Mouse (Mus musculus): ENCODE results near the gene Sult5a1. TPM values are rescaled to one million over a fixed set of nuclear protein-coding genes. Genes with fewer than 3 reads are reported as not detected.

Gene Sult5a1
- total and polyA plus RNA-seq, 2 experiments from 2014 or later, result 2.2 to 2.8 TPM

GRCm38 (mm10) chr8:123138741-123139140 is 19.4 kb downstream of the Sult5a1 start:
- H3K9ac ChIP-seq (replicated peaks; ENCODE audit: low read length, poor library complexity, severe bottlenecking), result no peak overlapping the region
- no peaks in the 10 kb centered on the region for H3K36me3 ChIP-seq (ENCODE audit: insufficient read depth, low read length)
- no peaks in the 10 kb centered on the region for H3K27me3 ChIP-seq (ENCODE audit: insufficient read depth, low read length)

DNA sequence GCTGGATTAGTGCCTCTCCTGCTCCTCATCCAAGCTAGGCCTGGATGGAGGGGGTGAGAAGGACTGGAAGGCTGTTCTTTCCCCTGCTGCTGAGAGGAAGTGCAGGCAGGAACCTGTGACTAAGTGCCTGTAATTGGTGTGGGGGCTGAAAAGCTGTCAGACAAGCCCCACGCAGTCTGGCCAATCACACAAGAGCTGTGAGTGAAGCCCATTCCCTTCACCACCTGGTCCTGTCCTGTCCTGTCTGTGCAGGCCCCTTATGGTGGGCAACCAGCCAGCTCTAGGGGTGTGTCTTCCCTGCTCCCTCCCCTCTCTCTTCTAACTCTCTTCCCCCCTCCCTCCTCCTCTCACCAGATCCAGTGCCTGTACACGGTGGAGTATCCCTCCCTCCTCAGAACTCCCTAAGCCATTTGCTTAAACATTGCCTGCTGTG is 20.5 kb downstream of the Sult5a1 start:
- peak; percentile 79 for DNase-seq (ENCODE audit: low spot score)
- peak; percentile 43; the same call in 1 of the 2 replicates for ATAC-seq (ENCODE audit: low FRiP score)
- Histone ChIP-seq H3K27me3 (ENCODE audit: insufficient read depth, low read length) (no peaks in the 10 kb centered on the region), H3K4me1 (ENCODE audit: insufficient read depth, low read length) (peaks cover 11% of the 10 kb centered on the region; the same call in 1 of the 2 replicates), H3K4me3 (ENCODE audit: low read depth, low read length) (no peak overlapping the region), H3K4me2 (ENCODE audit: low read depth, low read length, poor library complexity, severe bottlenecking) (no peak overlapping the region), H3K9me3 (ENCODE audit: low read length) (no peaks in the 10 kb centered on the region), H3K27ac (ENCODE audit: low read depth, low read length) (no peak overlapping the region), H3K36me3 (ENCODE audit: insufficient read depth, low read length) (no peaks in the 10 kb centered on the region), H3K9ac (replicated peaks; ENCODE audit: low read length, poor library complexity, severe bottlenecking) (0 out of 2 replicates have a peak overlapping the region, but pooled peaks have one; percentile 8)
- no peak for TF ChIP-seq CTCF (IDR thresholded peaks at IDR 0.05)
- 14% methylated on average over 2 of the region's 2 CpGs for WGBS

More at GRCm38 (mm10) chr8:123138741-123139140, 19.4 kb downstream of the Sult5a1 start:
- H3K27ac ChIP-seq (ENCODE audit: low read depth, low read length), result no peak overlapping the region
- H3K4me2 ChIP-seq (ENCODE audit: low read depth, low read length, poor library complexity, severe bottlenecking), result no peak overlapping the region
- DNase-seq (ENCODE audit: low spot score), result no peak
- peaks cover 11% of the 10 kb centered on the region; the same call in 1 of the 2 replicates for H3K4me1 ChIP-seq (ENCODE audit: insufficient read depth, low read length)
- 77% methylated on average over 4 of the region's 4 CpGs for WGBS
- no peak for TF ChIP-seq CTCF (IDR thresholded peaks at IDR 0.05)
- ATAC-seq (ENCODE audit: low FRiP score), result no peak
- no peak overlapping the region for H3K4me3 ChIP-seq (ENCODE audit: low read depth, low read length)
- H3K9me3 ChIP-seq (ENCODE audit: low read length), result no peaks in the 10 kb centered on the region

DNA sequence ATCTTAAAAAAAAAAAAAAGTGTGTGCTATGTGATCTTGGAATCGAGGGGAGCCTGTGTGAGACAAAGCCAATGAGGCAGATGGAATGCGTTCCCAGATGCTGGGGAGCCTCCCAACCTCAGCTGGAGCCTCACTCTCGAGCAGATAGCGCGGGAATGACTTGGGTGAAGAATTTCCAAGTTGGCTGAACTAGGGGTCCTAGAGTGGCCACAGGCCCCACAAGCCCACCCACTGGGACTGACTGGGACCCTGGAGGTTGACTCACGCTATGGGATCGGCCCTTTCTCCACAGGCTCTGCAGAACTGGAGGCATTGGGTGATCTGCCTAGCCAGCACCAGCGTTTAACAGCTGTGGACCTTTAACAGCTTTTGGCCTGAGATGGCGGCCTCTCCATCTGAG is 21.8 kb downstream of the Sult5a1 start:
- 89% methylated on average over 9 of the region's 9 CpGs for WGBS
- ATAC-seq (ENCODE audit: low FRiP score), result no peak
- no peak overlapping the region for H3K4me3 ChIP-seq (ENCODE audit: low read depth, low read length)
- DNase-seq (ENCODE audit: low spot score), result no peak
- no peak for TF ChIP-seq CTCF (IDR thresholded peaks at IDR 0.05)
- no peak overlapping the region for H3K9ac ChIP-seq (replicated peaks; ENCODE audit: low read length, poor library complexity, severe bottlenecking)
- no peaks in the 10 kb centered on the region for H3K9me3 ChIP-seq (ENCODE audit: low read length)
- H3K27ac ChIP-seq (ENCODE audit: low read depth, low read length), result no peak overlapping the region
- no peak overlapping the region for H3K4me2 ChIP-seq (ENCODE audit: low read depth, low read length, poor library complexity, severe bottlenecking)
- H3K4me1 ChIP-seq (ENCODE audit: insufficient read depth, low read length), result peaks cover 11% of the 10 kb centered on the region; the same call in 1 of the 2 replicates
- H3K36me3 ChIP-seq (ENCODE audit: insufficient read depth, low read length), result no peaks in the 10 kb centered on the region
- H3K27me3 ChIP-seq (ENCODE audit: insufficient read depth, low read length), result no peaks in the 10 kb centered on the region

DNA sequence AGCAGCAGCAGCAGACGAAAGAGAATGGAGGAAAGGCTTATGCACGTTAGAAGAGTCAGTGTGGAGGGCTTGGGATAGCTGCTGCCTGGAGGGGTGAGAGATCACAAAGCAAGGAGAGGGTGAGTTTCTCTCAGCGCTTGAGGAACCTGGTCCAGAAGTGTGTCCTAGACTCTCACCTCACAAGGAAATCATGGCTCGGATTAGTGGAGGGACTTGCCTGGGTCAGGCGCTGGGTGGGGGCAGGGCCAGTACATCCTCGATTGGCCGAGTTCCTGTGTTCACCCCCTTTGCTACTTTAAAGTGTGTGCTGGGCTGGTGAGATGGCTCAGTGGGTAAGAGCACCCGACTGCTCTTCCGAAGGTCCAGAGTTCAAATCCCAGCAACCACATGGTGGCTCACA is 22.3 kb downstream of the Sult5a1 start:
- Histone ChIP-seq H3K4me3 (ENCODE audit: low read depth, low read length) (no peak overlapping the region), H3K36me3 (ENCODE audit: insufficient read depth, low read length) (no peaks in the 10 kb centered on the region), H3K9me3 (ENCODE audit: low read length) (no peaks in the 10 kb centered on the region), H3K4me2 (ENCODE audit: low read depth, low read length, poor library complexity, severe bottlenecking) (peak overlapping the region; percentile 37), H3K27me3 (ENCODE audit: insufficient read depth, low read length) (no peaks in the 10 kb centered on the region), H3K9ac (replicated peaks; ENCODE audit: low read length, poor library complexity, severe bottlenecking) (0 out of 2 replicates have a peak overlapping the region, but pooled peaks have one; percentile 36), H3K27ac (ENCODE audit: low read depth, low read length) (peak overlapping the region; percentile 82), H3K4me1 (ENCODE audit: insufficient read depth, low read length) (peaks cover 11% of the 10 kb centered on the region; the same call in 1 of the 2 replicates)
- DNase-seq (ENCODE audit: low spot score), result no peak
- no peak for TF ChIP-seq CTCF (IDR thresholded peaks at IDR 0.05)
- no peak for ATAC-seq (ENCODE audit: low FRiP score)
- WGBS, result 38% methylated on average over 9 of the region's 9 CpGs

DNA sequence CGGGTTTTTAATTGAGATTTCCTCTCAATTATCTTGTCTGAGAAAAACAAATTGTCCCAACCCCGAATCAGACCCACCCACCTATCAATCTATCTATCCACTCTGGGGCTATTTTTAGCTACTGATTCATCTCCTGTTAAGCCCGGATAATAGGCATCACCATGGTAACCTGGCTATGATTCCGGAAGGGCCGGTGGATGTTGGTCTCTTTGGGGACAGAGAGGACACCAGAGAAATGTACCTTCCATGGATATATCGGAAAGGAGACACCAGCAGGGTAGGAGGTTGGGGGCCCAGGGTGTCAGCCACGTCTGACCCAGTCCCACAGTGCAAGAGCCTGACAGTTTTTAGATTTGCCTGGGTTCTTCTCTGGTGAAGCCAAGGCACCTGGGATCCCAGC is 22.7 kb downstream of the Sult5a1 start:
- DNase-seq (ENCODE audit: low spot score), result peak; percentile 81
- TF ChIP-seq CTCF (IDR thresholded peaks at IDR 0.05), result no peak
- peak; percentile 68 for ATAC-seq (ENCODE audit: low FRiP score)
- Histone ChIP-seq H3K9me3 (ENCODE audit: low read length) (no peaks in the 10 kb centered on the region), H3K27me3 (ENCODE audit: insufficient read depth, low read length) (no peaks in the 10 kb centered on the region), H3K36me3 (ENCODE audit: insufficient read depth, low read length) (no peaks in the 10 kb centered on the region), H3K4me1 (ENCODE audit: insufficient read depth, low read length) (peaks cover 11% of the 10 kb centered on the region; the same call in 1 of the 2 replicates), H3K4me2 (ENCODE audit: low read depth, low read length, poor library complexity, severe bottlenecking) (peak overlapping the region; percentile 37), H3K4me3 (ENCODE audit: low read depth, low read length) (no peak overlapping the region), H3K27ac (ENCODE audit: low read depth, low read length) (peak overlapping the region; percentile 82), H3K9ac (replicated peaks; ENCODE audit: low read length, poor library complexity, severe bottlenecking) (0 out of 2 replicates have a peak overlapping the region, but pooled peaks have one; percentile 36)
- 13% methylated on average over 7 of the region's 7 CpGs for WGBS

GRCm38 (mm10) chr8:123134149-123134713 is 23.9 kb downstream of the Sult5a1 start:
- TF ChIP-seq CTCF (IDR thresholded peaks at IDR 0.05), result no peak
- no peaks in the 10 kb centered on the region for H3K27me3 ChIP-seq (ENCODE audit: insufficient read depth, low read length)
- no peaks in the 10 kb centered on the region for H3K36me3 ChIP-seq (ENCODE audit: insufficient read depth, low read length)
- no peak overlapping the region for H3K4me3 ChIP-seq (ENCODE audit: low read depth, low read length)
- H3K9me3 ChIP-seq (ENCODE audit: low read length), result no peaks in the 10 kb centered on the region
- WGBS, result 92% methylated on average over 11 of the region's 11 CpGs
- no peak overlapping the region for H3K4me2 ChIP-seq (ENCODE audit: low read depth, low read length, poor library complexity, severe bottlenecking)
- DNase-seq (ENCODE audit: low spot score) (no peak), ATAC-seq (ENCODE audit: low FRiP score) (no peak)
- H3K9ac ChIP-seq (replicated peaks; ENCODE audit: low read length, poor library complexity, severe bottlenecking), result no peak overlapping the region
- H3K27ac ChIP-seq (ENCODE audit: low read depth, low read length), result peak overlapping the region; percentile 82; the same call in 1 of the 2 replicates
- peaks cover 11% of the 10 kb centered on the region; the same call in 1 of the 2 replicates for H3K4me1 ChIP-seq (ENCODE audit: insufficient read depth, low read length)

Measured in midbrain, postnatal 0 days (tissue).